Mouse (Mus musculus) liver, embryonic 14.5 days (tissue): ENCODE measurements at regions not wholly inside any gene's neighbourhood (a gene's known extent, or its start where the extent isn't known, plus 50 kb on each side); places are given as distances from the start of the nearest gene placed in this dataset.

ENCODE experiments used
- CTCF ChIP-seq: IDR thresholded peaks from 2 replicates; pipeline ENCODE4 v1.5.1; 2016; ENCODE audit warnings: antibody characterized with exemption, low read depth, control low read depth
- EP300 ChIP-seq: IDR thresholded peaks from 2 replicates; pipeline ENCODE4 v1.6.1; 2016; ENCODE audit warnings: antibody characterized with exemption, low read depth

GRCm38 (mm10) chr3:34444802-34445201, 205.4 kb upstream of the Sox2 start:
- TF ChIP-seq CTCF = no peak
- TF ChIP-seq EP300 = no peak
